Mouse (Mus musculus) heart, embryonic 16.5 days (tissue): ENCODE results near the gene Tnpo3. TPM values are rescaled to one million over a fixed set of nuclear protein-coding genes. Genes with fewer than 3 reads are reported as not detected.
"Not testable (repeated sequence)": the region's sequence is repeated elsewhere in the genome, so short reads cannot be mapped to it uniquely, and the experiment has no call there.

Source experiments
- ATAC-seq: fragments of 200-750 bp; cut with Nextera tagmentation; replicated peaks from 2 replicates; pipeline ENCODE4 v1.8.0; 2017; ENCODE audit warnings: moderate number of reproducible peaks; ENCODE audit not compliant: insufficient read depth, low FRiP score; ENCODE audit errors: extremely low read depth
- H3K27ac ChIP-seq: fragments of 300-500 bp; sonication (generic); 2 replicates; pipeline ENCODE4 v1.5.1; 2014; ENCODE audit warnings: mild to moderate bottlenecking, low read length, control low read depth, moderate library complexity
- H3K27me3 ChIP-seq: fragments of 300-500 bp; sonication (generic); 2 replicates; pipeline ENCODE4 v1.6.1; 2014; ENCODE audit warnings: low read length, mixed read lengths; ENCODE audit not compliant: control insufficient read depth, insufficient read depth
- H3K36me3 ChIP-seq: fragments of 300-500 bp; sonication (generic); 2 replicates; pipeline ENCODE4 v1.6.1; 2014; ENCODE audit not compliant: control insufficient read depth, insufficient read depth
- H3K4me1 ChIP-seq: fragments of 300-500 bp; sonication (generic); 2 replicates; pipeline ENCODE4 v1.6.1; 2014; ENCODE audit warnings: low read length, mixed read lengths; ENCODE audit not compliant: control insufficient read depth, insufficient read depth
- H3K4me2 ChIP-seq: fragments of 300-500 bp; sonication (generic); 2 replicates; pipeline ENCODE4 v1.6.1; 2014; ENCODE audit warnings: low read depth, mild to moderate bottlenecking, control low read depth, low read length
- H3K4me3 ChIP-seq: fragments of 300-500 bp; sonication (generic); 2 replicates; pipeline ENCODE4 v1.5.1; 2014; ENCODE audit warnings: mild to moderate bottlenecking, control low read depth, low read length
- H3K9ac ChIP-seq: fragments of 300-500 bp; sonication (generic); 2 replicates; pipeline ENCODE4 v1.6.1; 2014; ENCODE audit warnings: low read length, control low read depth
- H3K9me3 ChIP-seq: fragments of 300-500 bp; sonication (generic); replicated peaks from 2 replicates; pipeline ENCODE4 v1.6.1; 2016; ENCODE audit warnings: low read length; ENCODE audit not compliant: control insufficient read depth
- WGBS: fragments of 180-500 bp; shearing (Covaris S2); extraction: QIAGEN DNeasy Blood & Tissue Kit; methylation state at CpG from one replicate; pipeline ENCODE4 v1.1.7; 2014; 5-methylcytosine and 5-hydroxymethylcytosine counted together
- polyA plus RNA-seq: library from polyadenylated mRNA; unstranded; fragments of >200 nt; fragmentation: Nextera tagmentation; extraction: Ambion mirVana; gene quantifications from 2 replicates; pipeline ENCODE4 v1.2.1, GENCODE M21; 2015

The Tnpo3 gene
- polyA plus RNA-seq, 1 experiment from 2014 or later, result 63.5 TPM

- Histone ChIP-seq H3K4me3 (no peak overlapping the region), H3K27ac (no peak overlapping the region), H3K4me1 (no peaks in the 10 kb centered on the region), H3K36me3 (no peaks in the 10 kb centered on the region), H3K27me3 (0 out of 2 replicates have a peak, but pooled peaks cover 2% of the 10 kb centered on the region), H3K9ac (no peak overlapping the region), H3K4me2 (no peak overlapping the region), H3K9me3 (no peaks in the 10 kb centered on the region; the same call in 1 of the 2 replicates)
- no peak for ATAC-seq
- WGBS, result 39% methylated on average over 6 of the region's 6 CpGs
Observed at GRCm38 (mm10) chr6:29622273-29622672, 12.6 kb upstream of the Tnpo3 start.

- H3K4me3 ChIP-seq, result no peak overlapping the region
- H3K27ac ChIP-seq, result no peak overlapping the region
- WGBS, result 52% methylated on average over 17 of the region's 17 CpGs
- no peaks in the 10 kb centered on the region; the same call in 1 of the 2 replicates for H3K9me3 ChIP-seq
- 0 out of 2 replicates have a peak, but pooled peaks cover 2% of the 10 kb centered on the region for H3K27me3 ChIP-seq
- H3K4me2 ChIP-seq, result no peak overlapping the region
- H3K4me1 ChIP-seq, result no peaks in the 10 kb centered on the region
- no peaks in the 10 kb centered on the region for H3K36me3 ChIP-seq
- H3K9ac ChIP-seq, result no peak overlapping the region
- ATAC-seq, result no peak
Observed at GRCm38 (mm10) chr6:29620840-29621543, 11.3 kb upstream of the Tnpo3 start.

GRCm38 (mm10) chr6:29620176-29620575 is 10.5 kb upstream of the Tnpo3 start:
- ATAC-seq, result no peak
- WGBS, result 28% methylated on average over 3 of the region's 3 CpGs
- Histone ChIP-seq H3K9me3 (no peaks in the 10 kb centered on the region; the same call in 1 of the 2 replicates), H3K4me3 (no peak overlapping the region), H3K27me3 (0 out of 2 replicates have a peak, but pooled peaks cover 2% of the 10 kb centered on the region), H3K4me2 (no peak overlapping the region), H3K4me1 (no peaks in the 10 kb centered on the region), H3K27ac (no peak overlapping the region), H3K36me3 (no peaks in the 10 kb centered on the region), H3K9ac (no peak overlapping the region)

GRCm38 (mm10) chr6:29610020-29610640 is 443 bp upstream of the Tnpo3 start:
- not testable (repeated sequence) for ATAC-seq, H3K36me3 ChIP-seq, H3K9me3 ChIP-seq, H3K27me3 ChIP-seq
- peaks cover 17% of the 10 kb centered on the region for H3K4me1 ChIP-seq
- H3K9ac ChIP-seq, result peak overlapping the region; percentile 89
- H3K4me2 ChIP-seq, result peak overlapping the region; percentile 92
- WGBS, result 18% methylated on average over 13 of the region's 13 CpGs
- H3K27ac ChIP-seq, result peak overlapping the region; percentile 93
- peak overlapping the region; percentile 88 for H3K4me3 ChIP-seq

- ATAC-seq, result no peak
- Histone ChIP-seq H3K9me3 (no peaks in the 10 kb centered on the region), H3K4me2 (no peak overlapping the region), H3K27ac (no peak overlapping the region), H3K4me3 (no peak overlapping the region), H3K36me3 (no peaks in the 10 kb centered on the region), H3K27me3 (no peaks in the 10 kb centered on the region), H3K4me1 (peaks cover 2% of the 10 kb centered on the region), H3K9ac (no peak overlapping the region)
Observed at GRCm38 (mm10) chr6:29600188-29600587, 9.5 kb downstream of the Tnpo3 start.

GRCm38 (mm10) chr6:29595656-29596055 is 14.0 kb downstream of the Tnpo3 start:
- Histone ChIP-seq H3K27me3 (no peaks in the 10 kb centered on the region), H3K4me3 (no peak overlapping the region), H3K36me3 (no peaks in the 10 kb centered on the region), H3K27ac (no peak overlapping the region), H3K4me2 (no peak overlapping the region), H3K9ac (no peak overlapping the region), H3K4me1 (no peaks in the 10 kb centered on the region), H3K9me3 (no peaks in the 10 kb centered on the region)
- no peak for ATAC-seq
- 64% methylated on average over 2 of the region's 2 CpGs for WGBS

- Histone ChIP-seq H3K9me3 (no peaks in the 10 kb centered on the region), H3K4me1 (no peaks in the 10 kb centered on the region), H3K27ac (no peak overlapping the region), H3K9ac (no peak overlapping the region), H3K4me3 (no peak overlapping the region), H3K36me3 (peaks cover 45% of the 10 kb centered on the region), H3K27me3 (no peaks in the 10 kb centered on the region), H3K4me2 (no peak overlapping the region)
- no peak for ATAC-seq
- 97% methylated on average over 3 of the region's 3 CpGs for WGBS
Observed at GRCm38 (mm10) chr6:29581202-29581601, 28.5 kb downstream of the Tnpo3 start.

- no peak overlapping the region for H3K27ac ChIP-seq
- H3K4me2 ChIP-seq, result no peak overlapping the region
- H3K4me1 ChIP-seq, result no peaks in the 10 kb centered on the region
- no peak overlapping the region for H3K9ac ChIP-seq
- ATAC-seq, result no peak
- no peaks in the 10 kb centered on the region for H3K9me3 ChIP-seq
- no peak overlapping the region for H3K4me3 ChIP-seq
- WGBS, result 65% methylated on average over 1 of the region's 1 CpGs
- no peaks in the 10 kb centered on the region for H3K27me3 ChIP-seq
- peaks cover 41% of the 10 kb centered on the region for H3K36me3 ChIP-seq
Observed at GRCm38 (mm10) chr6:29580770-29581169, 28.9 kb downstream of the Tnpo3 start.

GRCm38 (mm10) chr6:29576388-29576787 is 33.3 kb downstream of the Tnpo3 start:
- not testable (repeated sequence) for H3K4me1 ChIP-seq, H3K27me3 ChIP-seq, ATAC-seq, H3K27ac ChIP-seq, H3K9me3 ChIP-seq, H3K9ac ChIP-seq, H3K4me3 ChIP-seq, H3K4me2 ChIP-seq
- WGBS, result 83% methylated on average over 3 of the region's 3 CpGs
- H3K36me3 ChIP-seq, result peaks cover 52% of the 10 kb centered on the region
